Mouse (Mus musculus): ENCODE measurements around the gene Trp63. TPM values are rescaled to one million over a fixed set of nuclear protein-coding genes. Genes with fewer than 3 reads are reported as not detected.

The Trp63 gene
- polyA plus RNA-seq, 1 experiment from 2014 or later = 0.35 TPM

GRCm38 (mm10) chr16:25723131-25723530, 39.6 kb downstream of the Trp63 start:
- H3K9me3 ChIP-seq = no peaks in the 10 kb centered on the region
- WGBS = 79% methylated on average over 5 of the region's 5 CpGs
- H3K27ac ChIP-seq = no peak overlapping the region

DNA sequence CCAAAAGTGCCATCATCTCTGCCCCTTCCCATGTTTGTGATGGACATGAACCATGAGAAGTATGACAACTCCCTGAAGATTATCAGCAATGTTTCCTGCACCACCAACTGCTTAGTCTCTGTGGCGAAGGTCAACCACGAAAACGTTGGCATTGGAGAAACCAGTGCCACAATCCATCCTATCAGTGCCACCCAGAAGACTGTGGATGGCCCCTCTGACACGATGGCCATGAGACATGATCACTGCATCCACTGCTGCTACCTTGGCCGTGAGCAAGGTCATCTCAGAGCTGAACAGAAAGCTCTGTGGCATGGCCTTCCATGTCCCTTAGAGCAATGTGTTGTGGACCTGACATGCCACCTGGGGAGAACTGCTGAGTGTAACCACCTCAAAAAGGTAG, 43.4 kb downstream of the Trp63 start:
- Histone ChIP-seq H3K36me3 (no peaks in the 10 kb centered on the region), H3K9me3 (no peaks in the 10 kb centered on the region), H3K27ac (no peak overlapping the region), H3K4me3 (replicated peaks) (no peak overlapping the region), H3K4me2 (replicated peaks) (no peak overlapping the region), H3K27me3 (replicated peaks) (no peaks in the 10 kb centered on the region), H3K4me1 (replicated peaks) (no peaks in the 10 kb centered on the region), H3K9ac (no peak overlapping the region)
- ATAC-seq = no peak
- WGBS = 89% methylated on average over 5 of the region's 5 CpGs

More at GRCm38 (mm10) chr16:25723131-25723530, 39.6 kb downstream of the Trp63 start:
- Histone ChIP-seq H3K4me2 (replicated peaks) (no peak overlapping the region), H3K4me1 (replicated peaks) (no peaks in the 10 kb centered on the region), H3K9ac (no peak overlapping the region), H3K4me3 (replicated peaks) (no peak overlapping the region), H3K36me3 (no peaks in the 10 kb centered on the region), H3K27me3 (replicated peaks) (no peaks in the 10 kb centered on the region)
- ATAC-seq = no peak

DNA sequence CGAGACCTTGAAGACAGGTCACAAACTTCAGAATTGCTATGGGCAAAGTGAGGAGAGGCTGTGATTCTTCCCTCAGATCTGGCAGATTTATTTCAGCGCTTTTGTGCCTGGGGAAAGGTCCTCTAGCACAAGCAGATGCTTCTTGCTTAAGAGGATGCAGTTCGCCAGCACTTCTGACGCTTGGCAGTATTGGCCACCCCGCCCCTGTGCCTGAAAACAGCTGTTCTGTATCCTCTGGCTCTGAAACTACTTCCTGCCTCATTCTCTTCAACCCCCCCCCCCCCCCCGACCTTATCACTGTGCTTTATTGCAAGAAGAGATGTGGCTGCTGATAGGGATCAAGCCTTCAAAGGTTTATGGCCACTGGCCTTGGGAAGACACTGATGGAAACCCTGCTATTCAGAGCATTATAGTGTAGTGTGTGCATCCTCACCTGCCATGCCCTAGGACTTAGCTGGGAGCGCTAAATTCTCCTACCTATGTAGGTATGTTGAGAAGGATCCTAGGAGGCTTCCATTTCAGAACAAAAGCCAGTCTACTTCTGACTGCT, 44.5 kb downstream of the Trp63 start:
- ATAC-seq = peak; percentile 67
- no peaks in the 10 kb centered on the region for H3K36me3 ChIP-seq
- no peak overlapping the region for H3K4me3 ChIP-seq (replicated peaks)
- H3K27ac ChIP-seq = no peak overlapping the region
- H3K9me3 ChIP-seq = no peaks in the 10 kb centered on the region
- WGBS = 34% methylated on average over 7 of the region's 7 CpGs
- no peaks in the 10 kb centered on the region for H3K27me3 ChIP-seq (replicated peaks)
- no peak overlapping the region for H3K4me2 ChIP-seq (replicated peaks)
- H3K4me1 ChIP-seq (replicated peaks) = no peaks in the 10 kb centered on the region
- no peak overlapping the region for H3K9ac ChIP-seq

- H3K4me2 ChIP-seq (replicated peaks) = no peak overlapping the region
- H3K4me3 ChIP-seq (replicated peaks) = no peak overlapping the region
- no peak overlapping the region for H3K9ac ChIP-seq
- ATAC-seq = no peak
- no peaks in the 10 kb centered on the region for H3K4me1 ChIP-seq (replicated peaks)
- WGBS = 78% methylated on average over 3 of the region's 3 CpGs
- no peaks in the 10 kb centered on the region for H3K36me3 ChIP-seq
- no peaks in the 10 kb centered on the region for H3K27me3 ChIP-seq (replicated peaks)
- H3K9me3 ChIP-seq = no peaks in the 10 kb centered on the region
- H3K27ac ChIP-seq = no peak overlapping the region
These were observed 53.3 kb downstream of the Trp63 start for GRCm38 (mm10) chr16:25736912-25737311.

- no peaks in the 10 kb centered on the region for H3K27me3 ChIP-seq (replicated peaks)
- H3K36me3 ChIP-seq = no peaks in the 10 kb centered on the region
- H3K4me3 ChIP-seq (replicated peaks) = no peak overlapping the region
- H3K27ac ChIP-seq = no peak overlapping the region
- no peak overlapping the region for H3K4me2 ChIP-seq (replicated peaks)
- ATAC-seq = no peak
- H3K9me3 ChIP-seq = no peaks in the 10 kb centered on the region
- no peaks in the 10 kb centered on the region for H3K4me1 ChIP-seq (replicated peaks)
- WGBS = 71% methylated on average over 6 of the region's 6 CpGs
- H3K9ac ChIP-seq = no peak overlapping the region
These were observed 54.1 kb downstream of the Trp63 start for GRCm38 (mm10) chr16:25737623-25738050.

GRCm38 (mm10) chr16:25746807-25747206, 63.2 kb downstream of the Trp63 start:
- no peaks in the 10 kb centered on the region for H3K36me3 ChIP-seq
- H3K4me3 ChIP-seq (replicated peaks) = no peak overlapping the region
- no peaks in the 10 kb centered on the region for H3K4me1 ChIP-seq (replicated peaks)
- 18% methylated on average over 3 of the region's 3 CpGs for WGBS
- ATAC-seq = peak; percentile 76
- H3K4me2 ChIP-seq (replicated peaks) = 0 out of 2 replicates have a peak overlapping the region, but pooled peaks have one; percentile 24
- no peak overlapping the region for H3K27ac ChIP-seq
- H3K27me3 ChIP-seq (replicated peaks) = no peaks in the 10 kb centered on the region
- no peaks in the 10 kb centered on the region for H3K9me3 ChIP-seq
- no peak overlapping the region for H3K9ac ChIP-seq

DNA sequence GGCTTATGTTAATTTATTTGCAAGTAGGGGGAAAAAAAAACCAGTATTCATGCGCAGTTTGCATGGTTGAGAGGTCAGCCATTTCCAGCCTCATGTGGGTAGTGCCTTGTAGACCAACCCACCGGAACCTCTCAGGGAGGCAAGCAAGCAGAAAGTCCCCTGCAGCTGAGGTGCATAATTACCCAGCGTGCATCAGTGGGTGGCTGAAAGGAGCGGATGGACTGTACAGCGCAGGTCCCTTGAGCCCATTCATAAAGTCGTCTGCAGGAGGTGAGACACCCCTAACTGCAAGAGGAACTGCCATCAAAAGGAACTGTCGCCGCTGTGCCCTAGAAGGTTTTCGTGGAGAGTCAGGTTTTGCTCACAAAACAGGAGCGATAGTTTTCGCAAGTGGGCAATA, 68.3 kb downstream of the Trp63 start:
- no peak overlapping the region for H3K4me3 ChIP-seq (replicated peaks)
- H3K27me3 ChIP-seq (replicated peaks) = no peaks in the 10 kb centered on the region
- no peak overlapping the region for H3K9ac ChIP-seq
- H3K9me3 ChIP-seq = no peaks in the 10 kb centered on the region
- no peak overlapping the region for H3K4me2 ChIP-seq (replicated peaks)
- no peaks in the 10 kb centered on the region for H3K4me1 ChIP-seq (replicated peaks)
- no peaks in the 10 kb centered on the region for H3K36me3 ChIP-seq
- no peak for ATAC-seq
- 89% methylated on average over 11 of the region's 11 CpGs for WGBS
- H3K27ac ChIP-seq = no peak overlapping the region

- peak; percentile 69; the same call in 1 of the 2 replicates for ATAC-seq
- H3K27ac ChIP-seq = no peak overlapping the region
- H3K9me3 ChIP-seq = no peaks in the 10 kb centered on the region
- H3K9ac ChIP-seq = no peak overlapping the region
- H3K4me2 ChIP-seq (replicated peaks) = no peak overlapping the region
- H3K4me3 ChIP-seq (replicated peaks) = no peak overlapping the region
- 69% methylated on average over 2 of the region's 2 CpGs for WGBS
- no peaks in the 10 kb centered on the region for H3K4me1 ChIP-seq (replicated peaks)
- no peaks in the 10 kb centered on the region for H3K27me3 ChIP-seq (replicated peaks)
- no peaks in the 10 kb centered on the region for H3K36me3 ChIP-seq
These were observed 74.5 kb downstream of the Trp63 start for GRCm38 (mm10) chr16:25758108-25758507.

DNA sequence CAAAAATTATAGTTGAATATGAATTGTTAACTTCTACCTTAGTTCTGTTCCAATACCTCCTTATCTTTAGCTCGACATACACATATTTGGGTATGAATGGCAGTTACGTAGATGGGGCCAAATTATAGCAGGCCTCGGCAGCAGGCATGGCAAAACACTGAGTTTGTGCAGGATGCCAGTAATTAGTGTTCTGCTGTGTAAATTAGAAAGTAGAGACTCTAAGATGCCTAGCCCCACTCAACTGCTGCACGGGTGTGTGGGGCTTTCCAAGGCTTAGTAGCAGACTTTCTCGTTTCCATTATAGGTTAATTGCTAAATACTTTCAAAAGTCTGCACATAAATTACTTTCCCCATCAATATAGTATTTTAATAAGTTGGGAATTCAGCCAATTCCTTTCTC, 82.0 kb downstream of the Trp63 start:
- ATAC-seq = no peak
- 84% methylated on average over 5 of the region's 5 CpGs for WGBS
- no peak overlapping the region for H3K27ac ChIP-seq

DNA sequence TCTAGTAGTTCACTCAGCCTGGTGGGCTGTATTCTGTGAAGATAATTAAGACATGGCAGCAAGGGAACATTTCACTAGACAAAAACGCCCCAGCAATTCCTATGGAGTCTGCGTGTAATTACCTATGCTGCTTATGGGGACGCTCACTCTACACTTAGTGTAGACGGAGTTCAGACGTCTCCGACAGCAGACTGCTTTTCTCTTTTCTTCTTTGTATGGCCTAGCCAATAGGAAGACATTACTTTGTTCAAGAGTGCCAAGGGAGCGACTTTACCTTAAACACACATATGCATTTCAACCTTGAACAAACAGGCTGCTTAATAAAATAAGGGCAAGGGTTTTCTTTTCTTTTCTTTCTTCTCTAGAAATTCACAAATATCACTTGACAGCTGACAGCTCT, 91.0 kb downstream of the Trp63 start:
- H3K4me2 ChIP-seq (replicated peaks) = no peak overlapping the region
- ATAC-seq = no peak
- no peak overlapping the region for H3K4me3 ChIP-seq (replicated peaks)
- no peak overlapping the region for H3K27ac ChIP-seq
- WGBS = 81% methylated on average over 7 of the region's 7 CpGs
- H3K9ac ChIP-seq = no peak overlapping the region
- no peaks in the 10 kb centered on the region for H3K9me3 ChIP-seq
- H3K4me1 ChIP-seq (replicated peaks) = no peaks in the 10 kb centered on the region
- no peaks in the 10 kb centered on the region for H3K36me3 ChIP-seq
- no peaks in the 10 kb centered on the region for H3K27me3 ChIP-seq (replicated peaks)

More for the DNA sequence above, 82.0 kb downstream of the Trp63 start:
- no peaks in the 10 kb centered on the region for H3K4me1 ChIP-seq (replicated peaks)
- no peaks in the 10 kb centered on the region for H3K27me3 ChIP-seq (replicated peaks)
- no peak overlapping the region for H3K4me2 ChIP-seq (replicated peaks)
- H3K9me3 ChIP-seq = no peaks in the 10 kb centered on the region
- H3K36me3 ChIP-seq = no peaks in the 10 kb centered on the region
- no peak overlapping the region for H3K9ac ChIP-seq
- no peak overlapping the region for H3K4me3 ChIP-seq (replicated peaks)

DNA sequence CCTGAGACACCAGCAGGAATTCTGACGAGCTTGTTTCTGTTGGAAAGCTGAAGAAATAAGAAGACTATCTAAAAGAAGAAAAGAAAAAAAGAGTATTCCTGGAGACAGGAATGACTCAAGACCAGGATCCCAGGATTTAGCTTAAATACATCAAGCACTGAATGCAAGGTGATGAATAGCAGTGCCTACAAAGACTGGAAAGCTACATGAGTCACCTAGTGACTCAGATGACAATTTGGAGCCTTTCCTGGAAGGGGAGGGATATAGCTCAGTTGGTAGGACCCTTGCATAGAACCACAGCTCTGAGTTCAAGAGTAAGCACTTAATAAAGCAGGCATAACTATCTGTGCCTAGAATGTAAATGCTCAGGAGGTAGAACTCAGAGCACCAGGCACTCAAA, 93.9 kb downstream of the Trp63 start:
- WGBS = 70% methylated on average over 1 of the region's 1 CpGs
- no peaks in the 10 kb centered on the region for H3K27me3 ChIP-seq (replicated peaks)
- ATAC-seq = no peak

DNA sequence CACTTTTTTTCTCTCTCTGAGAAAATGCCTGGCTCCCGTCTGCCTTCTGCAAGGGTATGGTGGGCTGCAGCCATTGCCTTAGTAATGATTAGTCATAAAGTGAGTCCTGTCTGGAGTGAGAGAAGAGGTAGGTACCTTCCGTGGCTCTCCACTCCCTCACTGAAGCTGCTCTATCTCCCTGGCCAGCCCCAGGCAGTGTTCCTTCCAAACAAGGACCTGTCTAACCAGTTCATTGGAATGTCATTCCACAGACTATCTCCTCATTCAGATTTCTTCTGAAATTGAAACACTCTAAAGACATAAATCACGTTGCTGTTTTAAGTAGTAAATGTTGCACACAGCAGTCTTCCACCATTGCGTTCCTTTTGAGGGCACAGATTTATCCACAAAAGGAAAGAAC, 96.4 kb downstream of the Trp63 start:
- no peaks in the 10 kb centered on the region for H3K4me1 ChIP-seq (replicated peaks)
- ATAC-seq = peak; percentile 72
- no peaks in the 10 kb centered on the region for H3K9me3 ChIP-seq
- WGBS = 43% methylated on average over 4 of the region's 4 CpGs
- H3K27ac ChIP-seq = no peak overlapping the region
- H3K4me3 ChIP-seq (replicated peaks) = no peak overlapping the region
- H3K4me2 ChIP-seq (replicated peaks) = no peak overlapping the region
- H3K9ac ChIP-seq = no peak overlapping the region
- H3K27me3 ChIP-seq (replicated peaks) = no peaks in the 10 kb centered on the region
- H3K36me3 ChIP-seq = no peaks in the 10 kb centered on the region

More for the DNA sequence above, 93.9 kb downstream of the Trp63 start:
- Histone ChIP-seq H3K27ac (no peak overlapping the region), H3K9me3 (no peaks in the 10 kb centered on the region), H3K4me3 (replicated peaks) (no peak overlapping the region), H3K4me1 (replicated peaks) (no peaks in the 10 kb centered on the region), H3K9ac (no peak overlapping the region), H3K4me2 (replicated peaks) (no peak overlapping the region), H3K36me3 (no peaks in the 10 kb centered on the region)

DNA sequence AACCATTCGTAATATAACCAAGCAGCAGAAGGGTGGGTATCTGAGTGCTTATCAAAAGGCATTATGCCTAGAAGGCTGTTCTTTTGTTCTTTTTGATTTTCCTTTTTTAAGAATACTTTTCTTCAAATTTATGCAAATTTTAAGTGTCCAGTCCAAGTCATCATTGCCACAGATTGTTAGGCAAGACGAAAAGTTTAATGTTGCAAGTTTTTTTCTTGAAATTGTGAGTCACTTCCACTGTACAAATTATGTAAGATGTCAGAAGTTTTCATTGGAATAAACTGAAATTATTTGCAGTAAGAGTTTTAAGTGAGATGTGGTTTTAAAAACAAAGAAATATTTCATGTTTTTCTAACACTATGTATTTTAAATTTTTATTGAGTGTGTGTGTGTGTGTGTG, 100.7 kb downstream of the Trp63 start:
- H3K27me3 ChIP-seq (replicated peaks) = no peaks in the 10 kb centered on the region
- H3K4me1 ChIP-seq (replicated peaks) = no peaks in the 10 kb centered on the region
- no peaks in the 10 kb centered on the region for H3K36me3 ChIP-seq
- H3K4me3 ChIP-seq (replicated peaks) = no peak overlapping the region
- WGBS = 87% methylated on average over 2 of the region's 2 CpGs
- no peaks in the 10 kb centered on the region for H3K9me3 ChIP-seq
- no peak for ATAC-seq
- H3K4me2 ChIP-seq (replicated peaks) = no peak overlapping the region
- H3K9ac ChIP-seq = no peak overlapping the region
- no peak overlapping the region for H3K27ac ChIP-seq
